Mouse (Mus musculus) embryonic fibroblast, embryonic 13.5 days (primary cell): ENCODE results near the gene Nhlrc2. TPM values are rescaled to one million over a fixed set of nuclear protein-coding genes. Genes with fewer than 3 reads are reported as not detected.
A peak's percentile ranks its signal among the peaks of the same experiment; 100 is the strongest.

Experiments used
- H3K27ac ChIP-seq: 2 replicates; pipeline ENCODE4 v1.5.1; 2012; ENCODE audit warnings: low read length, control low read depth, inconsistent platforms; ENCODE audit not compliant: insufficient read depth
- H3K4me1 ChIP-seq: 2 replicates; pipeline ENCODE4 v1.6.1; 2011; ENCODE audit warnings: low read length; ENCODE audit not compliant: control insufficient read depth, insufficient read depth
- H3K4me3 ChIP-seq: 2 replicates; pipeline ENCODE4 v1.5.1; 2011; ENCODE audit warnings: mild to moderate bottlenecking, control low read depth, low read length; ENCODE audit not compliant: insufficient read depth
- CTCF ChIP-seq: IDR thresholded peaks from 2 replicates; pipeline ENCODE4 v1.5.1; 2011; ENCODE audit warnings: mild to moderate bottlenecking, control low read depth, low read length, moderate library complexity, borderline replicate concordance; ENCODE audit not compliant: insufficient read depth
- POLR2A ChIP-seq: IDR thresholded peaks from 2 replicates; pipeline ENCODE4 v1.6.1; 2011; ENCODE audit warnings: low read depth, mild to moderate bottlenecking, control low read depth, low read length, moderate library complexity
- polyA plus RNA-seq: library from polyadenylated mRNA; stranded (reverse); fragments of >200 nt; gene quantifications from 2 replicates; pipeline ENCODE4 v1.2.4, GENCODE M21; 2011; ENCODE audit warnings: low read depth; ENCODE audit not compliant: missing spikeins, insufficient read length

Gene Nhlrc2
- polyA plus RNA-seq, 1 experiment, result 20.2 TPM

- no peak overlapping the region for H3K27ac ChIP-seq
- H3K4me3 ChIP-seq, result no peak overlapping the region
- no peaks in the 10 kb centered on the region for H3K4me1 ChIP-seq
- TF ChIP-seq CTCF (peak; percentile 49; the same call in 1 of the 2 replicates), POLR2A (no peak)
Measured at GRCm38 (mm10) chr19:56565358-56565757, 17.3 kb downstream of the Nhlrc2 start.

- Histone ChIP-seq H3K27ac (no peak overlapping the region), H3K4me3 (no peak overlapping the region), H3K4me1 (no peaks in the 10 kb centered on the region)
- TF ChIP-seq POLR2A, result no peak
- TF ChIP-seq CTCF, result no peak
Measured at GRCm38 (mm10) chr19:56566041-56566440, 18.0 kb downstream of the Nhlrc2 start.

- Histone ChIP-seq H3K4me3 (no peak overlapping the region), H3K4me1 (no peaks in the 10 kb centered on the region), H3K27ac (no peak overlapping the region)
- TF ChIP-seq POLR2A (no peak), CTCF (no peak)
Measured at GRCm38 (mm10) chr19:56566940-56567339, 18.9 kb downstream of the Nhlrc2 start.

- H3K4me1 ChIP-seq, result no peaks in the 10 kb centered on the region
- no peak for TF ChIP-seq CTCF
- no peak for TF ChIP-seq POLR2A
- H3K27ac ChIP-seq, result no peak overlapping the region
- no peak overlapping the region for H3K4me3 ChIP-seq
Measured at GRCm38 (mm10) chr19:56570781-56571180, 22.7 kb downstream of the Nhlrc2 start.

GRCm38 (mm10) chr19:56571234-56571633, 23.2 kb downstream of the Nhlrc2 start:
- Histone ChIP-seq H3K27ac (no peak overlapping the region), H3K4me3 (no peak overlapping the region), H3K4me1 (no peaks in the 10 kb centered on the region)
- no peak for TF ChIP-seq POLR2A
- TF ChIP-seq CTCF, result no peak

GRCm38 (mm10) chr19:56571913-56572312, 23.9 kb downstream of the Nhlrc2 start:
- Histone ChIP-seq H3K4me3 (no peak overlapping the region), H3K4me1 (no peaks in the 10 kb centered on the region), H3K27ac (no peak overlapping the region)
- TF ChIP-seq POLR2A (no peak), CTCF (no peak)

GRCm38 (mm10) chr19:56573184-56573583, 25.1 kb downstream of the Nhlrc2 start:
- TF ChIP-seq POLR2A (no peak), CTCF (no peak)
- no peak overlapping the region for H3K27ac ChIP-seq
- no peak overlapping the region for H3K4me3 ChIP-seq
- no peaks in the 10 kb centered on the region for H3K4me1 ChIP-seq

- Histone ChIP-seq H3K27ac (no peak overlapping the region), H3K4me1 (no peaks in the 10 kb centered on the region)
- TF ChIP-seq POLR2A, result no peak
- TF ChIP-seq CTCF, result no peak
Measured at GRCm38 (mm10) chr19:56577801-56578200, 29.7 kb downstream of the Nhlrc2 start.

GRCm38 (mm10) chr19:56581981-56582380, 33.9 kb downstream of the Nhlrc2 start:
- no peak for TF ChIP-seq CTCF
- TF ChIP-seq POLR2A, result no peak
- Histone ChIP-seq H3K4me3 (no peak overlapping the region), H3K4me1 (no peaks in the 10 kb centered on the region), H3K27ac (no peak overlapping the region)

More at GRCm38 (mm10) chr19:56577801-56578200, 29.7 kb downstream of the Nhlrc2 start:
- H3K4me3 ChIP-seq, result no peak overlapping the region

- H3K4me1 ChIP-seq, result peaks cover 3% of the 10 kb centered on the region; the same call in 1 of the 2 replicates
- no peak overlapping the region for H3K27ac ChIP-seq
- H3K4me3 ChIP-seq, result no peak overlapping the region
- no peak for TF ChIP-seq POLR2A
- TF ChIP-seq CTCF, result no peak
Measured at GRCm38 (mm10) chr19:56583785-56584184, 35.7 kb downstream of the Nhlrc2 start.

- Histone ChIP-seq H3K27ac (no peak overlapping the region), H3K4me3 (no peak overlapping the region)
- no peak for TF ChIP-seq CTCF
- TF ChIP-seq POLR2A, result no peak
Measured at GRCm38 (mm10) chr19:56584288-56584687, 36.2 kb downstream of the Nhlrc2 start.

More at GRCm38 (mm10) chr19:56584288-56584687, 36.2 kb downstream of the Nhlrc2 start:
- peaks cover 3% of the 10 kb centered on the region; the same call in 1 of the 2 replicates for H3K4me1 ChIP-seq
